Mouse (Mus musculus): ENCODE data around the gene Cfap73.

Cfap73 gene

GRCm38 (mm10) chr5:120634131-120634530 lies at the start of gene Cfap73:
TSS of gene Cfap73 (minus strand) at chr5:120634235.
- no peak for DNase-seq

DNA sequence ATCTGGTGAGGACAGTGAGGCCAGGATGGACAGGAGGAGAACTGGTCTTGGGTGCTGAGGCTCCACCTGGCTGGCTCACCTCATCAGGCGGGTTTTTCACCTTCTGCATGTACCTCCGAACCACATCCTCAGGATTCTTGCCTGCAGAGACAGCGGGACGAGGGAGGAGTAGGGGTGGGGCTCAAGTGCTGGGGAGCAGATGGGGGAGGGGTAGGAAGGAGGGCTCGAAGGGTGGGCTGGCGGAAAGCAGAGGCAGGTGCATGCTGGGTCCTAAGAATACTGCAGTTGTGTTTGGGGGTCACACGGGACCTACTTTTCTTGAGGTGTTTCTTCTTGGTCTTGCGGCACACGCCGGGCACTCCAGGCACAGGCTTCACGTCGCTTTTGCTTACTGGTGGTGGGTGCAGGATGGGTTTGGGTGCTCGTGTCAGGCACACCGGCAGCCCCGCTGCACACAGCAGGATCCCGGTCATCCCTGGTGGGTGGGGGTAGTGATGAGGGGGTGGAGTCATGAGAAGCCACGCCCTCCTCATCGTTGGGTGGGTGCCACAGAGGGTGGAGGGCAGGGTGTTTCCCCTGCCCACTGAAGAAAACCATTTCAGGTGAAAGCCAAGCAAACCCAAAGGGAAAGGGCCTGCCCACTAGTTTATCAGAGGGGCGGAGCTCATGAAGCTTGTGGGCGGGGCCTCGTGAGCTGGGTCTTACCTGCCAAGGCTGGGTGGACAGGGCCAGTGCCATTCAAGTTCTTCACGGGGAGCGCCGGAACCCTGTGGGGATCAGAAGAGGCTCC lies 49.1 kb upstream of the Cfap73 start:
- no peak for DNase-seq

- DNase-seq: no peak
Measured at GRCm38 (mm10) chr5:120680918-120681317, 46.9 kb upstream of the Cfap73 start.

DNA sequence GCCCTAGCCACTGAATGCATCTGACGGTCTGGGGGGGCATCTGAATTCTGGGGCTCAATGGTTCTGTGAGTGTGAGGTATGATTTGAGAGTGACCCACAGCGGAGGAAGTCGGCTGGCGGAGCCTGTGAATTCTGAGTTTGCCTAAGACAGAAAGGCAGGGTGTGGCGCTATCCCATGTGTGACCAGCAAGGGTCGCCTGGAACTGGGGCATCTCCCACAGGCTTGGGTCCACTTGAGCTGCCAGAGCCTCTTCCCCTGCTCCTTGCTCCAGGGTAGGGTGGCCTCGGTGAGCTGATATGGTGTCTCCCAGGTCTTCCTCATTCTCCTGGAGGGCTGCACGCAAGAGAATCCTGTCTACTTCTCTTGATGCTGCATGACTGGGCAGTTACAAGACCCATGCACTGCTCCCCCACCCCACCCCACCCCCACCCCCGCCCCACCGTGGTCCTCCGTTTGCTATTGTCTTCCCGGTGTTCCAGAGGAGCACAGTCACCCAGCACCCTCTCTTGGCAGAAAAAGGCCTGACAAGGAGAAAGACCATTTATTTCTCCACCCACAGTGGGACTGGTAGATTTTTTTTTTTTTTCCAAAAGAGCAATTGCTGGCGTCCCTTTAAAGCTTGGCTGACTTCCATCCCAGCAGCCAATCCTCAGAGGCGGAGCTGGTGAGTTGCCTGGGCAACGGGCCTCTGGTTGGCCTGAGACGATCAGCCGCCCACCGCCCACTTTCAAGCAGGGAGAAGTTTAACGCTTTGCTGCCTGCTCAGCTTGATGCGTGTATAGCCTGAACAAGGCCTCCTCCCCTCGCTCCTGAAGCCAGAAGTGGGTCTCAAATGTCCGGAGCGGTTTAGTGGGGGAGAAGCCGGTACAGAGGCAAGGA lies 45.9 kb upstream of the Cfap73 start:
- DNase-seq: peak; percentile 76

DNA sequence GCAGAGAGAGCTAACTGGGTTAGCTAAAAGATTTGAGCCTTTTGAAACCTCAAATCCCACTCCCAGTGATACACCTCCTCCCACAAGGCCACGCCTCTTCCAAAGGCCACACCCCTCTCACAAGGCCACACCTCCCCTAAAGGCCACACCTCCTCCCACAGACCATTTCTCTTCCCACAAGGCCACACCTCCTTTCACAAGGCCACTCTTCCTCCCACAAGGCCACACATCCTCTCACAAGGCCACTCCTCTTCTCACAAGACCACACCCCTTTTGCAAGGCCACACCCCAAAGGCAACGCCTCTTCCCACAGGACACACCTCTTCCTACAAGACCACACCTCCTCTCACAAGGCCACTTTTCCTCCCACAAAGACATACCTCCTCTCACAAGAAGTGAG lies 43.5 kb upstream of the Cfap73 start:
- DNase-seq: no peak

GRCm38 (mm10) chr5:120674229-120675145 lies 40.5 kb upstream of the Cfap73 start:
- no peak for DNase-seq

- DNase-seq: peak; percentile 62
Measured at GRCm38 (mm10) chr5:120673626-120674025, 39.6 kb upstream of the Cfap73 start.

DNA sequence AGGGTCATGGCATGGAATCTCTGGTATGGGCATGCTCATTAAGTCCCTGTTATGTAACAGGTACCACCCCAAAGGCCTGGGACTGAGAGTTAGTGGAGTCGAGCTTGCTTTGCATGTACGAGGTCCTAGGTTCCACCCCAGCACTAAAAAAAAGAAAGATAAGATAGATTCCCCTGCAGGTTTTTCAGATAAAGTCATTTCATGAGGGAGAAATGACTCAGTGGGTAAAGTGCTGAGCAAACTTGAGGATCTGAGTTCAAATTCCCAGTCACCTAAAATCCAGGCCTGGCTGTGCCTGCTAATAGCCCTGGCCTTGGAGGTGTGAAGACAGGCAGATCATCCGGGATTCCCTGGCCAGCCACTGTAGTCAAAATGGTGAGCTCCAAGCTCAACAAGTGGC lies 37.8 kb upstream of the Cfap73 start:
- DNase-seq: no peak

- no peak for DNase-seq
Measured at GRCm38 (mm10) chr5:120670132-120670531, 36.1 kb upstream of the Cfap73 start.

DNA sequence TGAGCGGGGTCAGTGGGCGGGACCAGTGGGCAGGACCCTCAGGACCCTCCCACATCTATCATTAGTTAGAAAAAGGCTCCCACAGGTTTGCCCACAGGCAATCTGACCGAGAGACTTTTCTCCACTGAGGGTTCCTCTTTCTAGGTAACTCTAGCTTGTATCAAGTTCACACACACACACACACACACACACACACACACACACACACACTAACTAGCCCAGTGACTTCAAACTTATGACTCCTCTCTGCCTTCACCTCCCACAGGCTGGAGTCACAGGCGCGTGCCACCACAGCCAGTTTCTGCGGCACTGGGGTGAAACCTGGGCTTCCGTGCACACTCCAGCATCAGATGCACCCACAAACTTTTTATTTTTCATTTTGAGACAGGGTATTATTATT lies 34.7 kb upstream of the Cfap73 start:
- DNase-seq: no peak

DNA sequence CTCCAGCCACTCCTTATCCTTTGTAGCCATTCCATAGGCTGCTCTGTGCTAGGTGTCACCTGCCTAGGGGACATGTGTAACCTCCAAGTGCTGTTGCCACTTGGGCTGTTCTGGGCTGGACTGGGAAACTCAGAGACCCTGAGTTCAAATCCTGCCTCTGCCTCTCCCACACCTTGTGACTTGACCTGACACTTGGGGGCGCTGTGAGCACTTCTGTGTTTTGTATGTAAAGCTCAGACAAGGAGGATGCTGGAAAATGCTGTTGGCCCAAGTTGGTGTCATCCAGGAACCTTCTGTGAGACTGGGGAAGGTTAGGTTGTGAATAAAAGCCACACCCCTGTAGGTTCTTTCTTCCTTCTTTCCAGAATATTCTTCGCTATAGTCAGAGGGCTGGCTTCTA lies 30.9 kb upstream of the Cfap73 start:
- DNase-seq: no peak

DNA sequence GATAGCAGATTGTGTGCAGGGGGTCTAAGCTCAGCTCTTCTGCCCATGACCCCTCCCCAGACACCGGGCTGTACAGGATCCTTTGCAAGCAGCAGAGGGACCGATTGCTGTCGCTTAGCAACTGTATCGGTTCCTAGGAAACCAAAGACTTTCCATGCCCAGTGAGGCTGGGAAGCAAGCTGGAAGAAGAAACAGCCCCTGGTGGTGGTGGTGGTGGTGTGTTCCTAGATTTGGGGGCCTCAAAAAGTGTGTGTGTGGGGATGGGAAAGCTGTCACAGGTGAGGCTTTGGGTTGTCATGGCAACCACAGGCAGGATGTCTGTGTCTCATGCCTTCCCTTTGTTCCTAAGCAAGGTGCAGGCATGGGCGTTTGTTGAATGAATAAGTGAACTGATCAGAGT lies 26.8 kb upstream of the Cfap73 start:
- no peak for DNase-seq

DNA sequence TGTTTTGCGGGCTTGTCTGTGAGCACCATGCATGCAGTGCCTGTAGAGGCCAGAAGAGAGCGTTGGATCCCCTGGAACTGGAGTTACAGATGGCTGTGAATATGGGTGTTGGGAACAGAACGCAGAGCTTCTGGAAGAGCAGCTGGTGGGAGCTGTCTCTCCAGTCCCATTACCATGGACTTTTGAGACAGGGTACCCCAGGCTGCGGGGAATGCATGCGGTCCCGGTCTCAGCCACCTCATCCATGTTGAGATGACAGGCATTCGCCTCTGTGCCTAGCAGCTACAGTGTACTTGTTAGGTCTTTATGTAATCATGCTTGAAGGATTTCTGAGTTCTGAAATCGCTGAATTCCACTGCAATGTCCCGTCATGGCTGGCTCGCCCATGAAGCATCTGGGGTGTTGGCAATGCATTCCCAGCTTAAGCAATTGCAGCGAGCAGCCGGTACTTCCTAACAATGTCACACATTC lies 22.3 kb upstream of the Cfap73 start:
- DNase-seq: peak; percentile 29

GRCm38 (mm10) chr5:120653873-120654272 lies 19.8 kb upstream of the Cfap73 start:
- DNase-seq: no peak

DNA sequence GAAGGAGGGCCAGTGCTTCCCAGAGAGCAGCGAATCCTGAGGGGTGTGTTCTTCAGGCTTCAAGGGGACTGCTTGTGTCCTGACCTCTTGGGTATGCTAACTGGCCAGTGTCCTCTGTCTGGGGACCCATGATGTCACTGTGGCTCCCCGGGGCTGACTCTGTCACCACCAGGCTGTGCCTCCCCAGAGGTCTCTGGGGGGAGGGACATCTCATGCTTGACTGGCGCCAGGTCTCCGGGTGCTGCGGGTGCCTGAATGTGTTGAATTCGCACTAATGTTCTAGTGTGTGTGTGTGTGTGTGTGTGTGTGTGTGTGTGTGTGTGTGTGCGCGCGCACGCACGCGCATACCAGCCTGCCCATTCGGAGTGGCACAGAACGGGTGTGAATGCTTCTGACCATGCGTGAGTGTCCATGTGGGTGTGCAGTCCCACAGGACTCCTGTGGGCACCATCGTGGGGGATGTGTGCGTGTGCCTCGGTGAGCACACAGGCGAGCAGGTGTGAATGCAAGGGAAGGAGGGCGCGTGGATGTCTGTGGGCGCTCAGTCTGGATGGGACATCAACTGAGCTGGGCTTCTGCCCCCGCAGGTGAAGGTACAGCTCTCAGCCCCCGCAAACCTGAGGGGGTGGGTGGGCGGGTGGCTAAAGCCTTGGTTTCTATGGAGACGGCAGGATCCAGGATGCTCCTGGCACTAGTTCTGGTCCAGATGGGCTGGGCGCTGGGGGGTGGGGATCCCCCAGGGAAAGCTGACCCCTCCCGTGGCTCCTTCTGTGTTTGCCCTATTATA lies 19.1 kb upstream of the Cfap73 start:
- no peak for DNase-seq

DNA sequence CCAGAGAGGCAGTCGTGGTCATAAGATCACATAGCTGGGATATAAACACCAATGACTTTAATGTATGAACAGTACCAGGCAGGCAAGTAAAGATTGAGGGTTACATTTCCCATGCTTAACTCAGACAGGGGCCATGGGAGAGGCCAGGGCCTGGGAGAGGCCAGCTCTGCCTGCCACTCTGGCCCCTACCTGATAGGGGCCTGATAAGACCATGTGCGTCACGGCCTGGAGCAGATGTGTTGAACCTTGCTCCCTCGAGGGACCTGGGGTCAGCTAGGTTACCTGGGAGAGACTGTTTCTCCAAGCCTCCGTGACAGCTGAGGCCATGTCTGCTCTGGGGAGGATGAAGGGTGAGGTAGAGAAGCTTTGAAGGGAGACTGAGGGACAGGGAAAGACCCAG lies 17.2 kb upstream of the Cfap73 start:
- no peak for DNase-seq

- no peak for DNase-seq
Measured at GRCm38 (mm10) chr5:120649938-120650337, 15.9 kb upstream of the Cfap73 start.

- DNase-seq: no peak
Measured at GRCm38 (mm10) chr5:120649374-120649933, 15.4 kb upstream of the Cfap73 start.

- DNase-seq: peak; percentile 24
Measured at GRCm38 (mm10) chr5:120648569-120649373, 14.7 kb upstream of the Cfap73 start, which contains the start of gene Rasal1. TSS of gene Rasal1 (plus strand) at chr5:120648812.

DNA sequence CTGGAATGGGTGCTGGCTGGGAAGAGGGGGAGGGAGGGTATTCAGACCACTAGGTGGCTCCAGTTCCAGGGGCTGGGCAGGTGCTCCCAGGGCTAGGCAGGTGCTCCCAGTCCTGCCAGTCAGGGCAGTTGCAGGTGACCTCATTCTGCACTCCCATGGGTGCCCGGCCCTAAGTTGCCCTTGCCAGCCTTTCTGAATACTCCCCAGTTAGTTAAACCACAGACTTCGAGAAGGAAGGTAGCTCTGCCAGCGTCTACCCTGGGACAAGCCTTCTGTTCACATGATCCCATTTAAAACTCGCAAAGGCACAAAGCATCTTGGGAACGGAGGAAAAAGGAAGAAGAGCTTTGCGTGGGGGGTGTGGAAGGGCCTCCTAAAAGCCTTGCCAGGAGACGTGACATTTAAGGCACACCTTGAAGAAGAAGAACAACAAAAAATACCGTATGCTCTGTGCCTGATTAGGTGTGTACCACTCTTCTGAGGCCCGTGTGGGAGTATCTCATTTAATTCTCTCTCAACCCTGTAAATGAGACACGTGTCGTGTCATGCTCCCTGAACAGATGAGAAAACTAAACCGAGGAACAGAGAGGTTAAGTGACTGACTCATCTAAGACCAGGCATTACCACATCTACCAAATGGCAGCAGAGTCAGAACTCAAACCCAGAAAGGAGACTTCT lies 13.9 kb upstream of the Cfap73 start:
- DNase-seq: no peak
